Mouse (Mus musculus) cerebellum, adult 9-10 months (tissue): ENCODE measurements at regions not wholly inside any gene's neighbourhood (a gene's known extent, or its start where the extent isn't known, plus 50 kb on each side); places are given as distances from the start of the nearest gene placed in this dataset.
A peak's percentile ranks its signal among the peaks of the same experiment; 100 is the strongest.

Experiments used
- DNase-seq: peaks from one replicate; pipeline ENCODE4 v3.0.0; 2022

GRCm38 (mm10) chr6:70714239-70714638 is 77.8 kb downstream of the Rpia start:
- DNase-seq: peak; percentile 62

- DNase-seq: no peak
Observed at GRCm38 (mm10) chr6:70713665-70714064, 78.4 kb downstream of the Rpia start.

GRCm38 (mm10) chr6:70713118-70713517 is 78.9 kb downstream of the Rpia start:
- peak; percentile 32 for DNase-seq

- peak; percentile 62 for DNase-seq
Observed at GRCm38 (mm10) chr6:70709338-70710055, 82.5 kb downstream of the Rpia start.

GRCm38 (mm10) chr6:70695596-70695995 is 96.4 kb downstream of the Rpia start:
- DNase-seq: no peak
